Mouse (Mus musculus): ENCODE measurements around the gene Cby1. TPM values are rescaled to one million over a fixed set of nuclear protein-coding genes. Genes with fewer than 3 reads are reported as not detected.

The Cby1 gene
- 8.0 and 12.5 TPM in 2 replicates for polyA plus RNA-seq (2012; rRNA removed)

DNA sequence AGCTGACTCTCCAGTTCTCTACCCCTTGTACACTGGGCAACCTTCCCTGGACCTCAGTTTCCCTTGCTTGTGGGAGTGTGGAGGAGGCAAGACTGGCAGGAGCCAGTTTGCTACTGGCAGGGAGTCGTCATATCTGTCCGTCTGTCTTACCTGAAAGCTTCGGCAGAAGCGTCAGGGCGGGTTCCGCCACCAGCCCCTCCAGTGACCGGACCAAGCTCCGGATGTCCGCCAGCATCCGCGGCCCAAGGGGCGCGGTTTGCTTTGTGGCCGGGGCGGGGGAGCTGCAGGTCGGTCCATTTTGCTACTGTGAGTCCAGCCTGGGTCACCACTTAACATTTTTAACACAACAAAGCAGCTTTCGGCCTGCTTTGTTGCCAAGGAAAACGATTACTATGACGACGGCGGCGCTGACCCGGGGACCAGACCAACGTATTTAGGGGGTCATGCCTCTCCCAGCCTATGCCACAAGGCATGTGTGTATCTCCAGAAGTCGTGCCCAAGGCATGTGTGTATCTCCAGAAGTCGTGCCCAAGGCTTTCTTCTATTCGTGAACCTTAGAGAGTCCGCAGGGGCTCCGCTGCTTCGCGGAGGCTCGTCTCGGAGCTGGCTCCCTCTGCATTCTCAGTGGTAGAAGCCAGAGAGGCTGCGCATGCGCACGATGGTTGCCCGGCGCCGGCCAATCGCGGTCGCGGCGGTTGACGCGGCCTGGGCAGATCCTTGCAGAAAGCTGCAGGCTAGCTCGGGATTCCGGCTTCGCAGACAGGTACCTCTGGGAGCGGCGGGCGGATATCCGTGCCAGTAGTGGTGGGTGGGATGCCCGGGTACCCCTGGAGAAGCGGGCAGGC, at the start of gene Cby1, which contains the start of gene Fam227a:
Gene Cby1 (plus strand): TSS at position 669 of the 845 bp plus-strand sequence.
Gene Fam227a (minus strand): TSS at position 426 of the 845 bp plus-strand sequence.
- WGBS = under 1% methylated on average over 55 of the region's 55 CpGs
- peak; percentile 66 for DNase-seq (ENCODE audit: low read depth, low spot score)

DNA sequence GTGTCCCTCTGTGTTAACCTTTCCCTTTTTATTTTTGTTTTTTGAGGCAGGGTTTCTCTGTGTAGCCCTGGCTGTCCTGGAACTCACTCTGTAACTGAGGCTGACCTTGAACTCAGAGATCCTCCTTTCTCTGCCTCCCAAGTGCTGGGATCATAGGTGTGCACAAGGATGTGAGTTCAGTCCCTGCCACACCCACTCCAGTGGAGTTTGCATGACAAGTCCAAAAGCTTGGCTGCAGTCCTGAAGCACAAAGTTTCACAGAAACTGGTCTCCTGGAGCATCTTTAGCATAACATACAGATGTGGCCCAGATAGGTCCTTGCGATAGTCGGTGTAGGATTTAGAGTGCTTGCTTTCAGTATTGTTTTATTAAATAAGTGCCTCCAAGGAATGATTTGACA, 49.8 kb upstream of the Cby1 start:
- no peak for DNase-seq (ENCODE audit: low read depth, low spot score)
- 98% methylated on average over 2 of the region's 2 CpGs for WGBS

DNA sequence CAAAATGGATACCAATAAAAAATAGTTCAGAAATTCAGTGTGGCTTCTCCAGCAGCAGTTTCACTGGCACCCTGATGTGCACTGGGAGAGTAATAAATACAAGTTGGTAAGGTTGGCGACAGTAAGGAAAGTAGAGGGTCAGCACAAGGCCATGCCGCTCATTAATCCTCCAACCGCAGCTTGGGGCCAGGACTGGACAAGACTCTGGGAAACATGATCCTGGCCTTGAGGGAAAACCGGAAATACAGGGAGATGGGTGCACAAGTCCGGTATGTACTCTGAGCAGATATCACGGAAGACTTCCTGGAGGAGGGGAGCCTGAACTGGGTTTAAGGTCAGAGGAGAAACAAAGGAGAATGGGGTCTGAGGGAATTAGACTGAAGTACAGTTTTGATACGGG, 43.5 kb upstream of the Cby1 start:
- 70% methylated on average over 7 of the region's 7 CpGs for WGBS
- DNase-seq (ENCODE audit: low read depth, low spot score) = no peak

DNA sequence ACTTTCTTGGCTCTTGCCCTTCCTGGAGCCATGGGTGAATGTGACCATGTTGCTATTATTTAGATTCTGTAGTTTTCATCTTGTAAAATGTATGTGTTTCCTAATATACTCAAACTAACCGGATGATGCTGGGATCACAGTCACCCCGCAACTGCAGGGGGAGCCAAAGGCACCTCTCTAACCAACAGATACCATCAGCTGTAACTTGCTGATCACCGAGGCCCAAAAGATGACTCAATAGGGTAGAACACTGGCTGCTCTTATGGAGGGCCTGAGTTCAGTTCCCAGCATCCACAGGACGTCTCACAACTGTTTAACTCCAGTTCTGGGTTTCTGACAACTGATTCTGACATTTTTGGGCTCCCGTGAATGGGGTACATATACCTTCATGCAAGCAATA, 42.3 kb upstream of the Cby1 start:
- 82% methylated on average over 5 of the region's 5 CpGs for WGBS
- DNase-seq (ENCODE audit: low read depth, low spot score) = no peak

DNA sequence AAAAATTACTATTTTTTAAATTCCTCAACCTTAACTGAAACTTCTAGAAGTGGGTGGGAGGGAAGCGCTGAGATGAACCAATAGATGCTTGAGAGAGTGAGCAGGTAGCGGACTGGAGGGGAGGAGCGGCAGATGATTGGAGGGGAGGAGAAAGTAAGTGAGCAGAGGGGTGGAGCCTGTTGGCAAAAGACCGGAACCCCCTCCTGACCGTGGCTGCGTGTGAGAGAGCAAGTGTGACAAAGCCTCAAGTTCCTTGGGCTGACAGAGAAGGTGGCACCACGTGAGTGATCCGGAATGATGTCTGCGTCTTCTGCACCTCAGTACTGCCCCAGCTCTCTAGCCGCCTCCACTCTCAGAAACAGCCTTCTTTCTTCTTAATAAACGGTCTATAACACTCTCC, 41.9 kb upstream of the Cby1 start:
- 86% methylated on average over 11 of the region's 11 CpGs for WGBS
- DNase-seq (ENCODE audit: low read depth, low spot score) = no peak

DNA sequence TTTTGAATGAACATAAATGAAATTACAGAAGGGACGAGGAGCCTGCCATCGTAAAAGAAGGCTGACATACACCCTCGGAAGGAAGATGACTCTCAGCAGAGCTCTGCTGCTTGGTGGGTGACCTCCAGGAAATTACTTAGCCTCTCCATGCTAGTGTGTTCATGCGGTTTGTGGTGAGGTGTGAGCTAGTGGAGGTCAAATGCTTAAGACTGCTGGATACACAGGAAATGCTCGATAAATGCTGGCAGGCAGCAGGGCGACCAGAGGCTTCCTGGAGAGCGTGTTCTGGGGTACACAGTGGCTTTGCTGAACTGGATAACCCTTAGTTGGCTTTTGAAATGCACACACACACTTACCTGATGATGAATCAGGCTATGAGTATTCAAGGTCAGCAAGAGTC, 40.5 kb upstream of the Cby1 start:
- DNase-seq (ENCODE audit: low read depth, low spot score) = no peak
- WGBS = 68% methylated on average over 7 of the region's 7 CpGs

DNA sequence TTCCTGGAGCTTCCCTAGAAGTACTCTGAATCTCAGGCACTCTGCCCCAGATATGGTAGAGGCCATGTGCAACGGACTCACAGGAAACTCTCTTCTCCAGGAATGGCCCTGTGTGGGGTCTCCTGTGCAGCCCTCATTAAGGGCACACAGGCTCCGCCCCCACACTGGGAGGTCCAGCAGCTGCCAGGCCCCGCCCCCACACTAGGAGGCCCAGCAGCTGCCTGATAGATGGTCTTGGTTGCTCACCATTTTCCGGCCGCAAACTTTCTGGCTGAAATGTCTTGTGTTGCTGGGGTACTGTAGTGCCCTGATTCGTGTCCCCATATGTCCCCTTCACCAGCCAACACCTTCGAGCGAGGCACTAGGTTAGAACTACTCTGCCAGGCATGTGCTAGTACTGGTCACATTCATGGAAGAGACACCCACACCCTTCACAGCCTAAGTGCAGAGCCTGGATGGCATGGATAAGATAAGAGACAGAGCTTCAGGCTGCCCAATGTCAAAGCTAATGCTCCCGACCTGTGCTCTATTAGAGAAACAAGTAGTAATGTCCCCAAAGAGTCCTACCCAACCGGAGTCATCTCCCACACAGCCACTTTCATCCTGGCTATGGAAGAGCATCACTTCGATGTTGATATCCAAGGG, 39.1 kb upstream of the Cby1 start:
- DNase-seq (ENCODE audit: low read depth, low spot score) = no peak
- WGBS = 86% methylated on average over 11 of the region's 11 CpGs

DNA sequence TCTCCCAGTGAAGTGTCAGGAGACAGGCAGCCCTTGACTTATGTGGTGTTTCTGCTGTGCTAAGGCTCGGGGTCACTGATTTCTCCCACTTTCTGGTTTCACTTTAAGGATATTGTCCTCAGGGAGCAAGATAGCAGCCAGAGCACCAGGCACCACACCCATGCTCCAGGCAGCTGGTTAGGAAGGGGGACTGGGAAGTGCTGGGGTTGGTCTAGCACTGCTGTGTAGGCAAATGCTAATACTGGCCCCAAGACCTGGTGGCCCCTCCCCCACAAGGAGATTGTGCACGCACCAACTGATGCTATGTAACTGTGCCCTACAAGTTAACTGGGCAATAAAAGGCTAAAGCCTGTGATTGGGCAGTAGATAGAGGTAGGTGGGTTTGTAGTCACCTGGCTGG, 28.5 kb upstream of the Cby1 start:
- DNase-seq (ENCODE audit: low read depth, low spot score) = no peak
- 56% methylated on average over 2 of the region's 2 CpGs for WGBS

DNA sequence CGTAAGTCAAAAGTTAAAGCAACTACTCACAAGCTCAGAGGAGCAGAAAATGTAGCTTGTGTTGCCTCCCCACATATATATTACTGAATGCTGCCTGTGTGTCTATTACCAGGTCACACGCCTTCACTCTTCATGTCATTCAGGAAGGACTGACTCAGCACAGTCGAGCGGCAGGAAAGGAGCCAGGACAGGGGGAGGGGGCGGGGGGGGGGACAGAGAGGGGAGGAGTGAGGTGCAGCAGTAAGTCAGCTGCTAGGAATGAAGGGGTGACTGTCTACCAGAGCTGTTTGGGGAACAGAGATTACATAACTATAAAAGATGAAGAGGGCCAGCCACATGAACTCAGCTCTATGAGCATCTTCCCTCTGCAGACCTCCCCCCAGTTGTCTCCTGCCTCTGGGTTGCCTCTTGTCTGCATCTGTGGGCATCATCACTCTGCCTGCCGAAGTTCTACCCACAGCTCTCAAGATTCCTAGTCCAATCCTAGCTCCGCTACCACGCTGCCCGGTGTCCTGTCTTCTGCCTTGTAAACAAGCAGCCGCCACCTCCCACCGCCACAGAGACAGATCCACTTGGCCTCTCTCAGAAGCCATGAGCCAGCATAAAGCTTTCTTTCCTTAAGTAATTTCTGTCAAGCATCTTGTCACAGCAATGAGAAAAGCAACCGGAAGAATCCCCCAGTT, 17.7 kb upstream of the Cby1 start:
- 55% methylated on average over 12 of the region's 12 CpGs for WGBS
- DNase-seq (ENCODE audit: low read depth, low spot score) = no peak

DNA sequence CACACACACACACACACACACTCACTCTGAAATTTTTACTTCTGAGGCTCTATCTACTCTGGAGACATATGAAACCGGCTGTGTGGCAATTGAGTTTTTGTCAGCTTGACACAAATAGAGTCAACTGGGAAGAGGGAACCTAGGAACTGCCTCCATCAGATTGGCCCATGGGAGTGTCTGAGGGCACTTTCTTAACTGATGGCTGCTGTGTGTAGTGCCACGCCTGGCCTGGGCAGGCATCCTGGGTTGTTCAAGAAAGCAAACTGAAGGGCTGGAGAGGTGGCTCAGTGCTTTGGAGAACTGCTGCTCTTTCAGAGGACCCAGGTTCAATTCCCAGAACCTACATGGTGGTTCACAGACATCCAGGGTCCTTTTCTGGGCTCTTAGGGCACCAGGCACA, 13.5 kb upstream of the Cby1 start:
- DNase-seq (ENCODE audit: low read depth, low spot score) = no peak
- 70% methylated on average over 2 of the region's 2 CpGs for WGBS

DNA sequence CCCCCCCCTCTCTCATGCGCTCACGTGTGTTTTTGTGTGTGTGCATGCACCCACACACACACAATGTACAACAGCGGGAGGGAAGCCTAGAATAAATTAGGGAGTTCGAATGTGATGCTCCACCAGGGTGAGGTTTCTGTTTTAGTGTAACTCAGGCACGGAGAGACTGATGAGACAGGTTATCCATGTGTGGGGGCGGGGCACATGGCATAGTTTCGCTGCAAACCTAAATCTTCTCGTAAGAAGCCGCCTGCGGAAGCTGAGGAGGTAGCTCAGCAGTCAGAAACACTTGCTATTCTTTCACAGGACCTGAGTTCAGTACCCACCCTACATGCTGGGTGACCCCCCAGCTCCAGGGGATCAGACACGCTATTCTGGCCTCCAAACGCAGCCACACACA, 10.9 kb upstream of the Cby1 start:
- WGBS = 87% methylated on average over 12 of the region's 12 CpGs
- DNase-seq (ENCODE audit: low read depth, low spot score) = no peak

DNA sequence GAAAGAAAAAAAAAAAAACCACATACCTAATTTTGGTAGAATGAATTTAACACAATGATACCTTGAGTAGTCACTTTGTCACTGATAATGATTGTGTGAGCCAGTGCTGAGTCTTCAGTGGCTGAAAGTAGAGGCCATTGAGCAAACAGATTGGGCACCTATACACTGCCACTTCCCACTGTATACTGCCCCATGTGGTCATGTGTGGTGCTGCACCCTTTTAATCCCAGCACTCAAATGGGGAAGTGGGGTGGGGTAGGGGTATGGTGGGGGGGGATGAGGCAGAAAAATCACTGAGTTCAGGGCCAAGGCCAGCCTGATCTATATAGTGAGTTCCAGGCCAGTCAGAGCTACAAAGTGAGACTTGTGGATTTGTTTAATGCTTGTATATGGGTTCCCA, 8.4 kb upstream of the Cby1 start:
- no peak for DNase-seq (ENCODE audit: low read depth, low spot score)

DNA sequence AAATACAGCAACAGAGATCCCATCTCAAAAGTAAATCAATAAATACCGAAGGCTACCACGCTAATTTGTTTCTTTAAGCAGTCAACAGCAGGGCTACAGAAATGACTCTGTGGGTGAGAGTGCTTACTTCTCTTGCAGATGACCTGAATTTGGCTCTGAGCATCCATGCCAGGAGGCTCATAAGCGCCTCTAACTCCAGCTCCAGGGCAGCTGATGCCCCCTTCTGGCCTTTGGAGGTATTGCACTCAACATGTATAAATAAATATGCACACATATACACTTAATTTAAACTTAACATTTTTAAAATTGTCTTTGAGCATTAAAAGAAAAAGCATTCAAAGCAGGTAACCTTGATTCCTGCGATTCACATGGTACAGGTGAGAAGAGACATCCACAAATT, 7.5 kb upstream of the Cby1 start:
- WGBS = 81% methylated on average over 4 of the region's 4 CpGs
- DNase-seq (ENCODE audit: low read depth, low spot score) = no peak

DNA sequence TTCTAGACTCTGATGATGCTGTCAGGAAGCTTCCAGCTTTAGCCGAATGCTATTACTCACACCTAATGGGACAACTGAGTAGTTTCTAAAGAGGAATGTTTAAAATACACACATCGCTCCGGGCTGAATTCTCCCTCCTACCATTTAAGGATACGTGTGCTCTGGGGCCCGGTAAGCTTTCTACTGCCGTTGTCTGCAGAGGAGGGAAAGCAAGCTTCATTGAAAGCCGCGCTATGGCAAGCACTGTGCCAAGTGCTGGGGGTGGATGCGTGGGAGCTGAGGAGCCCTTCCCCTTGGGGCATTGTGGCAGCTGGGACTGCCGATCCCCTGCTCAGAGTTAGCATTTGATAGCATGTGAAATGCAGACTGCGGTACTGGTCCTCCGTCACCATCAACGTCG, 2.5 kb upstream of the Cby1 start:
- no peak for DNase-seq (ENCODE audit: low read depth, low spot score)
- WGBS = 86% methylated on average over 14 of the region's 14 CpGs

DNA sequence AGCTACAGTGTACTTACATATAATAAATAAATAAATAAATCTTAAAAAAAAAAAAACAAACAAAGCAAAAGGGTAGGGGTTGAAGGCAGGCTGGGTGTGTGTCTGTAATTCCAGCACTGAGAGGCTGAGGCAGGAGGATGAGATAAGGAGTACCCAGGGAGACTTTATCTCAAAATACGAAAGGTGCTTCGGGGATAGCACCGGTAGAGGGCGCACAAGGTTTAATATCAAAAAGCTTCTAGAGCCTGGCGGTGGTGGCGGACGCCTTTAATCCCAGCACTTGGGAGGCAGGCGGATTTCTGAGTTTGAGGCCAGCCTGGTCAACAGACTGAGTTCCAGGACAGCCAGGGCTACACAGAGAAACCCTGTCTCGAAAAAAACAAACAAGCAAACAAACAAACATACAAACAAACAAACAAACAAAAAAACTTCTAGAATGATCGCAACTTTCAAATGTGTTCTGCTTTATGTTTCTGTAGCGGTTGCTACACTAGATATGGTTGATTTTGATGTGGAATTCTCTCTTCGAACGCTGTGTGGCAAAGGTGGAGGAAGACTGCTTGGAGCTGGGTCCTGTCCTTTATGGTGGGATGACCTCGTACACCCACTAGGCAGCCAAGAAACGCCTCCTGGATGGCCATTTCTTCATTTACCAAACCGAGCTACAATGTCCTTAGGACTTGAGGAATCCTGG, 1.0 kb upstream of the Cby1 start:
- 2% methylated on average over 16 of the region's 16 CpGs for WGBS

DNA sequence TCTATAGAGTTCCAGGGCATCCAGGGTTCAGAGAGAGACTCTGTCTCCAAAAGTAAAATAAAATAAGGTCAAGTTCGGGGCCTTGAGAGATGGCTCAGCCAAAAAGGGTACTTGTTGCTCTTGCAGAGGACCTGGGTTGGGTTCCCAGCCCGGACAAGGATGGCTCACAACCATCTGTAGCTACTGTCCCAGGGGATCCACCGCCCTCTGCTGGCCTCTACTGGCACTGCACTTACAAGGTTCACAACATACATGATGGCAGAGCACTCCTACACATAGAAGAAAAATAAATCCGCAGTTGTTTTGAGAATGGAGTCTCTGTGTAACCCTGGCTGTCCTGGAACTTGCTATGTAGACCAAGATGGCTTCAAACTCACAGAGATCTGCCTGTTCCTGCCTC, 2.9 kb downstream of the Cby1 start:
- 75% methylated on average over 4 of the region's 4 CpGs for WGBS
- DNase-seq (ENCODE audit: low read depth, low spot score) = no peak

More for the DNA sequence above, 1.0 kb upstream of the Cby1 start:
- DNase-seq (ENCODE audit: low read depth, low spot score) = peak; percentile 73

DNA sequence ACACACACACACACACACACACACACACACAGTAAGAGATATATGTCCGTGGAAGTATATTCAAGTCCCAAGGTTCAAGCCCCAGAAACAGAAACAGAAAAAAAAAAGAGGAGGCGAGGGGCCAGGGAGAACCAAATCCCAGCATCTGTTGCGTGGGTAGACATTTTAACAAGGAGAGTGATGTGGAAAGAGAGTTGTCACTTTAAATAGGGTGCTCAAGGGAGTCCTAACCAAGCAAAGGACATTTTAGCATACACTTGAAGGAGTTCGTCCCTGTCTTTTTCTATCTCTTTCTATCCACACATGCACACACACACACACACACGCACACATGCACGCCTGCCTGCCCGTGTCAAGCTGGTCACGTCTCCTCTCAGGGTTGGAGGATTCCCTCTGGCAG, 5.7 kb downstream of the Cby1 start:
- 92% methylated on average over 8 of the region's 8 CpGs for WGBS
- DNase-seq (ENCODE audit: low read depth, low spot score) = no peak

DNA sequence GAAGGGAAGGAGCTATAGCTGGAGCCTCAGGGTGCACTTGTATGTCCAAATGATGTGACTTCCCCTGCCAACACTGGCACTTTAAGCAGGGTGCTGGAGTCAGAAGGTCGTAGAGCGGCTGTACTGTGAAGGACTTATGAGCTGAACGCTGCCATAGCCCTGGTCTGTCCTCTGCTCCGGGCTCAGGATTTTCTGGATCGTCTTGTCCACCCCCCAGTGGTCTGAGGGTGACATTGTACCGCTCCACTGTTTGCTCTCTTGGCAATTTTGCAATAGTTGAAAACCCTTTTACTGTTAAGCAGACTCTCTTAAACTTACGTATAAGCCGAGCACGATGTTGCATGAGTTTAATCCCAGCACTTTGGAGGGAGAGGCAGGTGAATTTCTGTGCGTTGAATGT, 10.2 kb downstream of the Cby1 start:
- DNase-seq (ENCODE audit: low read depth, low spot score) = no peak
- 55% methylated on average over 10 of the region's 10 CpGs for WGBS

DNA sequence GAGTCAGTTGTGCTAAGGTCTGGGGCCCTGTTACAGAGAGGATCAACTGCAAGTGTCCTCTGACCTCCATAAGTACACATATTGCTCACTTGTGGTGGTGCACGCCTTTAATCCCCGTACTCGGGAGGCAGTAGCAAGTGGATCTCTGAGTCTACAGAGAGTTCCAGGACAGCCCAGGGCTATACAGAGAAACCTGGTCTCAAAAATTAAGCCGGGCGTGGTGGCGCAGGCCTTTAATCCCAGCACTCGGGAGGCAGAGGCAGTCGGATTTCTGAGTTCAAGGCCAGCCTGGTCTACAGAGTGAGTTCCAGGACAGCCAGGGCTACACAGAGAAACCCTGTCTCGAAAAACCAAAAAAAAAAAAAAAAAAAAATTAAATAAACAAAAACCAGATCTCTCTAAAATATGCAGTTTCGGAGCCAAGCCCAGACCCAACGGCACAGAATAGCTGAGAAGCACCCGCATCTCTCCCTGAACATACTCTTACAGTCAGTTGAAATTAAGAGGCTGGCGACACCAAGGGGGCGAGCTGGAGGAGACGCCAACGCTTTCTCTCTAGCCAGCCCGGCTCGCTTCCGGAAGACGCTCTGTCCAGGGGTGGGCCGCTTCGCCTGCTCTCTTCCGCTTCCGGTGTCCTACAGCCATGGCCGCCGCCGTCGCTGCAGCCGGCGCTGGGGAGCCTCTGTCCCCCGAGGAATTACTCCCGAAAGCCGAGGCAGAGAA, 11.4 kb downstream of the Cby1 start, which contains the start of gene Tomm22:
Gene Tomm22 (plus strand): TSS at position 613 of the 723 bp plus-strand sequence.
- WGBS = 11% methylated on average over 33 of the region's 33 CpGs
- DNase-seq (ENCODE audit: low read depth, low spot score) = no peak

DNA sequence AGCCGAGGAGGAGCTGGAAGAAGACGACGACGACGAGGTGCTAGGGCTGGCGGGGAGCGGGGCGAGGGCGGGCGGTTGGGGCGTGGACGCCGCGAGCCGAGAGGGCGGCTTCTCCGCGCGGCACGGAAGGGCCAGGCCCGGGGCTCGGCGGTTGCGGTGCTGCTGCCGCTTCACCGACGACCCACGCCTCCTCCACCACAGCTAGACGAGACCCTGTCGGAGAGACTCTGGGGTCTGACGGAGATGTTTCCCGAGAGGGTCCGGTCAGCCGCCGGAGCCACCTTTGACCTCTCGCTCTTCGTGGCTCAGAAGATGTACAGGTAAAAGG, 11.9 kb downstream of the Cby1 start:
- no peak for DNase-seq (ENCODE audit: low read depth, low spot score)

More for the DNA sequence above, 11.9 kb downstream of the Cby1 start:
- under 1% methylated on average over 37 of the region's 37 CpGs for WGBS
